Mouse (Mus musculus): ENCODE data around the gene Phlda2. TPM values are rescaled to one million over a fixed set of nuclear protein-coding genes. Genes with fewer than 3 reads are reported as not detected.

Gene Phlda2
- polyA plus RNA-seq, 1 experiment: not detected

DNA sequence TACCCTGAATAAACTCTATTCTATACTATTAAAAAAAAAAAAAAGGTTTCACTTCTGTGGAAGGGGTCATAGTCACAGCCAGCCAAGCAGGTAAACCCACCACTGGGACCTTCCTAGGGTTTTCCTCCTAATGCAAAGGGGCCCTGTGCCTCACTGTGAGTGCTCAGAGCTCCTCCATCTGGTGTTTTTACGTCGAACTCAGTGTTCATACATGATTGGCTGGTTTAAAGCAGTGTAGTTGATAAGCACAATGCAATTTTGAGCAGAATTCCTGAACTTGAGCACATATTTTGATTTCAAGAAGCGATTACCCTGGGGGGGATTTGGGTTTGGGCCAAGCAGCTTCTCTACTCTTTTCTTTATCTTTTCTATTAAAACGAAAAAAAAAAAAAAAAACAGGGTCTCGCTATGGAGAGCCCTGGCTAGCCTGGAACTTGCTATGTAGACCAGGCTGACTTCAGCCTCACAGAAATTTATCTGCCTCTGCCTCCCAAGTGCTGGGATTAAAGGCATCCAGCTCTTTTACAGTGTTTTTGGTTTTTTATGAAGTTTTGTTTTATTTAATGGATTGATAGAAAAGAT is 21.1 kb downstream of the Phlda2 start:
- no peaks in the 10 kb centered on the region for H3K4me1 ChIP-seq (ENCODE audit: control insufficient read depth, insufficient read depth, insufficient read length, low read length)
- no peak overlapping the region for H3K4me3 ChIP-seq (ENCODE audit: insufficient read depth, low read depth, low read length)
- H3K27ac ChIP-seq (replicated peaks; ENCODE audit: low read depth, low read length): no peak overlapping the region

DNA sequence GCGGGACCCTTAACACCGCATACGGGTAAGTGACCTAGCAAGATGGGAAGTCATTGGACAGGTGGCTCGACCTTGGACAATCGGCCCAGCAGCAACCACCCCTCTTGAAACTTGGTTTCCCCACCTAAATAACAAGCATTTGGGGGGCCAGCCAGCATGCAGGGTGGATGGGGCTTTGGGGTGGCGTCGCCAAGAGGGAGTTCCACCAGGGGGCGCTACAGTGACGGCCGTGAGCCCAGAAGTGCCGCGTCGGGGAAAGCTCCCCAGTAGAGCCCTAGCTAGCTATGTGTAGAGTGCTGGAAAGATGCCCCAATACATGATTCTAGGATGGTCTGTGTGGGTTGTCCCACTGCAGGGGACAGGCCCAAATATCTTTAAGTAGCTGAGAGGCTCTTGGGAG is 22.5 kb downstream of the Phlda2 start:
- Histone ChIP-seq H3K27ac (replicated peaks; ENCODE audit: low read depth, low read length) (no peak overlapping the region), H3K4me3 (ENCODE audit: insufficient read depth, low read depth, low read length) (no peak overlapping the region), H3K4me1 (ENCODE audit: control insufficient read depth, insufficient read depth, insufficient read length, low read length) (no peaks in the 10 kb centered on the region)

DNA sequence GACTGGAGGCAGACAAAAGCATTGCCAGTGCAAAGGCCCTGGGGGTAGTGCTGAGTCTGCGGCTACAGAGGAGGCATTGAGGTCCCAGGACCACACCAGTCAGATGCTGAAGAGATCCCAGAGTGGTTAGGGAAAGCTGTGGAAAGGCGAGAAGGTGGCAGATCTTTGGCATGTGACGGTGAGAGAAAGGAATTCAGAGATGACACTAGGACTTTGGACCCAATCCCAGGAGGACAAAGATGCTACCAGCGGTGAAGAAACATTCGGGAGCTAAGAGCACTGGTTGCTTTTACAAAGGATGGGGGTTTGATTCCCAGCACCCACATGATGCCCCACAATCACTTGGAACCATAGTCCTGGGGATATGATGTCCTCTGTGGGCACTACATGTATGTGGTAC is 25.1 kb downstream of the Phlda2 start:
- Histone ChIP-seq H3K27ac (replicated peaks; ENCODE audit: low read depth, low read length) (no peak overlapping the region), H3K4me3 (ENCODE audit: insufficient read depth, low read depth, low read length) (no peak overlapping the region)

DNA sequence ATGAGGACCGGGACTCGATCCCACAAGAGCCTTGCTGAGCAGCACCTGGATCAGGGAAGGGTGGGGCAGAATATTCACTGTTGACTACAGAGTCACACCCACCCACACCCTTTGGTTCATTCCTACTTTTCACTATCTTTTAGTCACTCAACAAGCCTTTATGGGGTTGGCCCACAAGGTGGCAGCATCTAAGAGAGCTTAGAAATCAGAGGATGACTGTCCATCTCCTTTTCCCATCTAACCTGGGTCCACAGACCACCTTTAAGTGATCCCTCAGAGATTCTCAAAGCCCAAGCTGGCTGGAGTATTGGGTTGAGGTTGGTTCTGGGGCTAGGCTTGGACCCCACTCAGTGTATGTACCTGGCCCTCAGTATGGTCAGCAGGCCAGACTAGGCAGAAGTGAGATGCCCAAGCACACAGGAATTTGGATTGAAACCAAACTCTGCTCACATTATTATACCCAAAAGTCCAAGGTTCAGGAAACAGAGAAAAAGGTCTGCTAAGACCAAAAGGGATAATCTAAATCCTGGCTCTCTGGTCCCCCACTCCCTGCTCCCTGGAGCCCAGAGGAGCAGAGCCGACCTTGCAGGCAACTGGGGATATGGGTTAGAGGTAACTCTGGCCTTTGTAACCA is 26.1 kb downstream of the Phlda2 start:
- no peak overlapping the region for H3K27ac ChIP-seq (replicated peaks; ENCODE audit: low read depth, low read length)
- H3K4me1 ChIP-seq (ENCODE audit: control insufficient read depth, insufficient read depth, insufficient read length, low read length): no peaks in the 10 kb centered on the region

More for the DNA sequence above, 25.1 kb downstream of the Phlda2 start:
- no peaks in the 10 kb centered on the region for H3K4me1 ChIP-seq (ENCODE audit: control insufficient read depth, insufficient read depth, insufficient read length, low read length)

DNA sequence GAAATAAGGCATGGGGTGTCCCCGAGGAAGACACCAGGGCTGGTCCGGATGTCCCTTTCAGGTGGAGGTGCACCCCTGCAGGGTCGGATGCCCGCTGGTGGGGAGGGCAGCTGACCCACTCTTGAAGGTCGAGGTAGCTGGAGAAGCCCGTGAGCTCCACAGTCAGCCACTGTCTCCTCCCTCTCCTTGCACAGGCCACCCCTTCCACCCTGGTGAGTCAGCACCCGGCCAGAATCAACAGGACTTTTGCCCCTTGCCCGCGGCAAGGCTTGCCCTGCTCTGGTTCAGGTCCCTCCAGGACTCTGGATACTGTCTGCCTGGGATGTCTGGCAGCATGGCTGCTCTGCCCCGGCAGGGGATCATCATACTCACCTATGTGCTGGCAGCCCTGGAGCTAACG is 27.1 kb downstream of the Phlda2 start:
- Histone ChIP-seq H3K4me1 (ENCODE audit: control insufficient read depth, insufficient read depth, insufficient read length, low read length) (no peaks in the 10 kb centered on the region), H3K27ac (replicated peaks; ENCODE audit: low read depth, low read length) (no peak overlapping the region), H3K4me3 (ENCODE audit: insufficient read depth, low read depth, low read length) (no peak overlapping the region)

More for the DNA sequence above, 26.1 kb downstream of the Phlda2 start:
- no peak overlapping the region for H3K4me3 ChIP-seq (ENCODE audit: insufficient read depth, low read depth, low read length)

DNA sequence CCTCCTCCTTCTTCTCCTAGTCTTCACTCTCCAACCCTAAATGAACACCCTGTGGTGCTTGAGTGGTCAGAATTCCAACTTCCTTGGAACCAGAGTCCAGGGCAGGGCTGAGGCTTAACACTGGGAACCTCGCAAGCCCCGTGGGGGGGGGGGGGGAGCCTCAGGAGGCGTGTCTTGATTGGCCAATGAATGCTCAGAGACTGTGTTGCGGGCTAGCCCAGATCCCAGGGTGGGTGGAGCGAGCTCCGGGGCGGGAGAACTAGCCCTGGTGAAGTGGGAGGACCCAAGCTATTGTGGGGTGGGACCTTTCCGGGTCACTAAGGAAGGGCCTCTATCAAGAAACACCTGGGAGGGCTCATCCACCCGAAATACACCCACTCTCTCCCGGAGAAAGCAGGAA is 28.1 kb downstream of the Phlda2 start:
- no peak overlapping the region for H3K4me3 ChIP-seq (ENCODE audit: insufficient read depth, low read depth, low read length)
- no peak overlapping the region for H3K27ac ChIP-seq (replicated peaks; ENCODE audit: low read depth, low read length)
- no peaks in the 10 kb centered on the region for H3K4me1 ChIP-seq (ENCODE audit: control insufficient read depth, insufficient read depth, insufficient read length, low read length)

DNA sequence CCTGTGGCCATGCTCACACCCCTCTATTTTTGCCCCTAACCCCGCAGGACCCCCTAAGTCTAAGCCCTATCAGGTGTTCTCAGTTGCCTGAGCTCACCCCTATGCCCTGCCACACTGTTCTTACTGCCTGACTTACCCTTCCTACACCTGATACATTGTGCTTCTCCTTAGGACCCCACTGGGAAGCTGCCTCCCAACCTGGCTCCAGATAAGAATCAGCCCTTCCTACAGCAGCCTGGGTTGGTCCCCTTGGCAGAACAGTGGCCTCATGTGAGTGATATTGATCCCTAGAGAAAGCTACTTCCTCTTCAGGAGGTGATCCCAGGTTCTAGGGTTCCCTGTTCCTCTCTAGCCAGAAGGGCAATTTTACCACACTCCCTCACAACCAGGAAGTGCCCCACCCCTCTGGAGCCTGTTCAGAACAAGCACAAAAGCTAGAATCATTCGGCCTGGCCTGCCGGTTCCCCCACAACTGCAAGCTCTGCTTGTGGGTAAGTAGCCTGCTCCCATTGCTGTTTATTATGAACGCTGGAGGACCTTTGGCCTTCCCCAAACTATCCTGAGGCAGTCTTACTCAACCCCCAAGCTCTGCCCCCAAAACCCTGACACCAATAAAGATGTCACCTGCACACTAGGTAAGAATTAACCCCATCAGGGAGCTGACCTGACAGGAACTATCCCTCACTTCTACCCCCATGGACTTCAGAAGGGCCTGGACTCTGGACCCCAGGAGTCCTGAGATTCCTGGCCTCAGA is 29.4 kb downstream of the Phlda2 start, which contains the start of gene Slc22a18:
Gene Slc22a18 (plus strand): TSS at position 390 of the 755 bp plus-strand sequence.
- peak within 1 kb of the TSS; percentile 35; the same call in 1 of the 2 replicates for H3K4me3 ChIP-seq (ENCODE audit: insufficient read depth, low read depth, low read length)
- H3K4me1 ChIP-seq (ENCODE audit: control insufficient read depth, insufficient read depth, insufficient read length, low read length): no peaks in the 10 kb centered on the region
- H3K27ac ChIP-seq (replicated peaks; ENCODE audit: low read depth, low read length): no peak within 1 kb of the TSS

DNA sequence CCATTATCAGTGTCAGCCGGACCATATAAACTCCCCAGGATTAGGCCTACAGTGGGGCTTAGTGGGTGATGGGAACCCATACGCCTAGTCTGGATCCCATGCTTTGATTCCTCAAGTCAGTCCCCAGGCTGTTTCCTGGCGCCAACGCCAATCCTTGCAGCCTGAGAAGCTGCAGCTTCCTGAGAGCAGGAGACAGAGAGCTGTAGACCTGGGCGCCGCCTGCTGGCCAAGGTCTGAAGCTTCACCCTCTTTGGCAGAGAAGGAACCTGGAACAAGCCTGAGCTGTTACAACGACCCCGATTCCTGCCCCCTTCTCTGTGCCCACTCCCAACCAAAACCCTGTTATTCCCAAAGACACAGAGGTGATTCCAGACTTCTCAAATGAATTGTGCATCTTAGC is 33.0 kb downstream of the Phlda2 start:
- no peak overlapping the region for H3K27ac ChIP-seq (replicated peaks; ENCODE audit: low read depth, low read length)
- no peak overlapping the region for H3K4me3 ChIP-seq (ENCODE audit: insufficient read depth, low read depth, low read length)
- no peaks in the 10 kb centered on the region for H3K4me1 ChIP-seq (ENCODE audit: control insufficient read depth, insufficient read depth, insufficient read length, low read length)

DNA sequence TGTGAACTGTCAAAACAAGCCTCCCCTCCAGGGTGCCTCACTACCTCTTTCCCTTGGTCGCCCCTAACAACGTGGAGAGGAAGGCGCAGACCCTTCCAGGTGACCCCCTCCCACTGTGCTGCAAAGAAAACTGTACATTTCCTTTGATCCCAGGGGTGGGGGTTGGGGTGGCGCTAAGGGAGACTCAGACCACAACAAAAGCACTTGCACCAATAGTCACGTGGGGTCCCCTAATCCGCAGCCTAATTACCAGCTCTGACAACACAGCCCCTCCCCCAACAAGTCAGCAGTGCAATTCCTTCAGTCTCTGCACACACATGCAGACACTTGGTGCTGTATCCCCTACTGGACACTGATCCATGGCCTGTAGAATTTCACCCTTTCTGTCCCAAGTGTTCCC is 35.2 kb downstream of the Phlda2 start:
- no peaks in the 10 kb centered on the region for H3K4me1 ChIP-seq (ENCODE audit: control insufficient read depth, insufficient read depth, insufficient read length, low read length)
- no peak overlapping the region for H3K4me3 ChIP-seq (ENCODE audit: insufficient read depth, low read depth, low read length)
- H3K27ac ChIP-seq (replicated peaks; ENCODE audit: low read depth, low read length): no peak overlapping the region

DNA sequence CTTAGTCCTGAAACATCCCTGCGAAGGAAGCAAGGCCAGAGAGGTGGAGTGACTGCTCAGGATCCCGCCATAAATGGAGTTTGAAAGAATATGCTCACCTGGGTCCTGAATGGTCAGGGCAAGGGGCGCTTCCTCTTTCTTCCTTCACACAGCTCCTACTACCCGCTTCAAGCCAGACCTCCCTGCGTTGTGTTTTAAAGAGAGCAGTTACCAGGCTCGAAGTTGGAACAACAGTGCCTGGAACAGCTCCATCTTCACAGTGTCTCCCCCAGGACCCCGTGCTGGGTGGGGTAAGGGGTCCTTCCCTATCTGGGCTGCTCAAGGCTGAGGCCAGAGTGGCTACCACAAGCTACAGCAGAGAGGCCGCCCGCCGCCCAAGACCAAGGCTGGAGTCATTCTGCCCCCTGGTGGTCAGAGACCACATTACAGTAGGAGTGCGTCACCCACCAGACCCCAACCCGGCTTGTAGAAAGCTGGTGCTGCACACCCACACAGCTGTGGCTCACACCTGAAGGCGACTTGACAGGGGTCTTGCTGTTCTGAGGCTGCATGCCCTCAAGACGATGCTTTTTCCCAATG is 36.8 kb downstream of the Phlda2 start:
- Histone ChIP-seq H3K4me1 (ENCODE audit: control insufficient read depth, insufficient read depth, insufficient read length, low read length) (no peaks in the 10 kb centered on the region), H3K4me3 (ENCODE audit: insufficient read depth, low read depth, low read length) (no peak overlapping the region), H3K27ac (replicated peaks; ENCODE audit: low read depth, low read length) (no peak overlapping the region)

DNA sequence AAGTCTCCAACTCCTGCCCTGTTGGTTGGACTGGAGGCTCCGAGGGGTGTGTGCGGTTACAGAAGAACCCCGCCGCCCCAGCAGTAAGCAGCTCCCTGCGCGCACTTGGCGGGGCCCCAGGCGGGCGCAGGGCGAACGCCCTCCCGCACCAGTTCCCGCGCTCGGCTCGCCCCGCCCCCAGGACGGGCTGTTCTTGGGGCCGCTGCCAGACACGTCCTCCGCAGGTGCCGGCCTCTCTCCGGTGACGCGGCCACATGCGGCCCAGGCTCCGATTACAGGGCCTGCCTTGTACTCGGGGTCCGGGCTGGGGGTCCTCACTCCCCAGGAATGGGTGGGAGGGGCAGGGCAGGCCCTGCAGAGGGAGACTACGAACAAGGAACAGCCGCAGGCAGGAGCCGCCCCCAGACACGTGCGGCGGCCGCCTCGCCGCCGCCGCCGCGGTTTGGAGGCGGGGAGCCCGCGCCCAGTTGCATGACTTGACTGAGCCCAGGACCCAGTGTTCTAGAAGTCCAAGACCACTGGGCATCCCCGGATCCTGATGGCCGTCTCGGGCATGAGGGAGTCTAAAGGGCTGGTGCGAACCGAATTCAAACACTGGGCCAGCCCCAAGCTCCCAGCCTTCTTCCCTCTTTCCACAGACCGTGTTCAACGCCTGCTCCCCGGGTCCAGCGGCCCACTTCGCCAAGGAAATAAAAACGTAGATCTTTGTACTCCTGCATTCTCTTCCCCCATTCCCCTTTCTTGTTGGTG is 38.0 kb downstream of the Phlda2 start:
- H3K4me3 ChIP-seq (ENCODE audit: insufficient read depth, low read depth, low read length): peak overlapping the region; percentile 32; the same call in 1 of the 2 replicates
- H3K4me1 ChIP-seq (ENCODE audit: control insufficient read depth, insufficient read depth, insufficient read length, low read length): no peaks in the 10 kb centered on the region
- H3K27ac ChIP-seq (replicated peaks; ENCODE audit: low read depth, low read length): no peak overlapping the region

DNA sequence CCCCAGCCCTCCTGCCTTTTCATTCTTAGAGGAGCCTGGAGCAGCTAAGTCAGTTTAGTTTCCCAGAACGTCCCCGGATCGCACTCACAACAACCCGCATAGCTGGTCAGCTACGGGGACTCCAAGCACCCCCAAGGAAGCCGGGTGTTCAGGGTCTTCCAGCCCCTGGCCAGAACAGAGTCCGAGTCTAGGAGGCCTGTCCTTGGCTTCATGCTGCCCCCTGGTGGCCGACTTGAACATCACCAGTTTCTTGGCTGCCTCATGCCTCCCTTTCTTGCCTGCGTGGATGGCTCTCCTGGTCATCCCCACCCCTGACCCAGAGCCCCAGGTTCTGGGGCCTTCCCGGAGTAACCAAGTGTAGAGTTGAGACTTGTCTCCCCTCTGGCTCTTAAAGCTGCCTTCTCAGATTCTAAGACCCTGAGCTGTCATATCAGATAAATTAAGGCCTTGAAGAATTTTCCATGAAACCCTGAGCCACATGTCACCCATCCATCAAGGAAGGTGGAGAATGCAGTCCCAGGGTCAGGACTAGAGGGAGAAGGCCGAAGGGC is 39.0 kb downstream of the Phlda2 start:
- Histone ChIP-seq H3K4me1 (ENCODE audit: control insufficient read depth, insufficient read depth, insufficient read length, low read length) (no peaks in the 10 kb centered on the region), H3K4me3 (ENCODE audit: insufficient read depth, low read depth, low read length) (no peak overlapping the region), H3K27ac (replicated peaks; ENCODE audit: low read depth, low read length) (no peak overlapping the region)

DNA sequence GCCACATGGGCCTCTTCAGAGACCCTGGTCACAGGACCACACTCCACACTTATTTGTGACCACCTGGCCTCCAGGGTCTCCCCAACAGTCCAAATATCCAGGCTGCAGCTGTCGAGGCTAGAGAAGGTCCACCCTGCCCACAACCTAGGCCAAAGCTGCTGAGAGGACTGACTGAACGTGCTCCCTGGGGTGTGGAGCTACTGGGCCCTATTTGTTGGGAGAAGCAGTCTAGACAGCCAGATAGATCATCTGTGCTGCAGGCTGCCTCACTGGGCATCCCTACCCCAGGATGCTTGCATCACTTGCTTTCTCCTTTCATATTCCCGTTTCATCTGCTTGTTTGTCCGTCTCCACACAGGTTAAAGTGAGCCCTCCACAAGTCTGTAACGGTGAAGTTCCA is 40.4 kb downstream of the Phlda2 start:
- Histone ChIP-seq H3K4me1 (ENCODE audit: control insufficient read depth, insufficient read depth, insufficient read length, low read length) (no peaks in the 10 kb centered on the region), H3K27ac (replicated peaks; ENCODE audit: low read depth, low read length) (no peak overlapping the region), H3K4me3 (ENCODE audit: insufficient read depth, low read depth, low read length) (no peak overlapping the region)

DNA sequence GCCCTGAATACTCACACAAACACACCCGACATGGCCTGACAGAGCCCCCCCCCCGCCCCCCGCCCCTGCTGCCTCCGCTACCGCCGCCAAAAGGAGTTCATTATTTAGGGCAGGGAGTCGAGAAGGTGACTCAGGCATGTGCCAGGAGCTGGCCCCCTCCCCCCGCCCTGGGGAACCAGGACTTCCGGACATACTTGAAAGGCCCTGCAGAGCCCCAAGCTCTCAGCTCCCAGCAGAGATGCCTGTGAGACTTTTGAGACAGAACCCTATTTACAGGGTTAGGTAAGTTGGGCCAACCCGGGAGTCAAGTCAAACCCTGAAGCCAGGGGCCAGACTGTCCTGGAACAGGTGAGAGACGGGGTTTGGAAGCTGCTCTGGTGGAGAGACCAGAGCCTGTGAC is 41.0 kb downstream of the Phlda2 start:
- H3K4me1 ChIP-seq (ENCODE audit: control insufficient read depth, insufficient read depth, insufficient read length, low read length): no peaks in the 10 kb centered on the region

More for the DNA sequence above, 41.0 kb downstream of the Phlda2 start:
- Histone ChIP-seq H3K4me3 (ENCODE audit: insufficient read depth, low read depth, low read length) (no peak overlapping the region), H3K27ac (replicated peaks; ENCODE audit: low read depth, low read length) (no peak overlapping the region)
